Mouse (Mus musculus) left cerebral cortex, adult 18-20 months (tissue): Measurements from ENCODE around the gene Ccdc40. TPM values are rescaled to one million over a fixed set of nuclear protein-coding genes. Genes with fewer than 3 reads are reported as not detected.
"Not testable (repeated sequence)": the region's sequence is repeated elsewhere in the genome, so short reads cannot be mapped to it uniquely, and the experiment has no call there.

Source experiments
- DNase-seq, 2 experiments: peaks; one replicate each; pipeline ENCODE4 v3.0.0; 2021 to 2022; ENCODE audit warnings: low spot score in 2 of 2, mixed read lengths in 1 of 2
- total RNA-seq, 2 experiments: library from RNA; stranded (reverse); gene quantifications; 2 replicates each; pipeline ENCODE4 v1.2.3; 2021

Ccdc40 gene
- total RNA-seq, 2 experiments from 2014 or later, result 0.70 to 0.91 TPM

- no peak for DNase-seq
These were observed 45.0 kb downstream of the Ccdc40 start for GRCm38 (mm10) chr11:119273186-119273930.

GRCm38 (mm10) chr11:119281030-119281429 is 52.7 kb downstream of the Ccdc40 start:
- DNase-seq, result no peak

- peak in 1 of 2 experiments; percentile 14 for DNase-seq
These were observed 57.6 kb downstream of the Ccdc40 start for GRCm38 (mm10) chr11:119285791-119286527.

GRCm38 (mm10) chr11:119287207-119287992 is 59.0 kb downstream of the Ccdc40 start:
- DNase-seq, result peak; percentile 11 to 31

- not testable (repeated sequence) for DNase-seq
These were observed 64.5 kb downstream of the Ccdc40 start for GRCm38 (mm10) chr11:119292861-119293260.

GRCm38 (mm10) chr11:119297996-119298395 is 69.6 kb downstream of the Ccdc40 start:
- no peak for DNase-seq

GRCm38 (mm10) chr11:119298917-119299316 is 70.5 kb downstream of the Ccdc40 start:
- no peak for DNase-seq

- peak; percentile 96 to 97 for DNase-seq
These were observed 71.2 kb downstream of the Ccdc40 start, which contains the start of gene Eif4a3 for GRCm38 (mm10) chr11:119299391-119300245. TSS of gene Eif4a3 (minus strand) at chr11:119300089.

GRCm38 (mm10) chr11:119300246-119300935 is 72.0 kb downstream of the Ccdc40 start:
- DNase-seq, result no peak

- no peak for DNase-seq
These were observed 72.6 kb downstream of the Ccdc40 start for GRCm38 (mm10) chr11:119300986-119301385.

GRCm38 (mm10) chr11:119304904-119305712 is 76.7 kb downstream of the Ccdc40 start:
- peak in 1 of 2 experiments; percentile 30 for DNase-seq

- DNase-seq, result no peak
These were observed 78.6 kb downstream of the Ccdc40 start for GRCm38 (mm10) chr11:119306762-119307657.

GRCm38 (mm10) chr11:119307658-119307867 is 79.2 kb downstream of the Ccdc40 start, which contains the start of gene Card14:
TSS of gene Card14 (plus strand) at chr11:119307768.
- DNase-seq, result no peak

GRCm38 (mm10) chr11:119307916-119308315 is 79.5 kb downstream of the Ccdc40 start:
- DNase-seq, result no peak

- DNase-seq, result no peak
These were observed 82.2 kb downstream of the Ccdc40 start for GRCm38 (mm10) chr11:119310621-119311020.

GRCm38 (mm10) chr11:119314252-119314936 is 86.0 kb downstream of the Ccdc40 start:
- DNase-seq, result no peak
